Mouse (Mus musculus) limb, embryonic 12.5 days (tissue): ENCODE results near the gene H2-K1. TPM values are rescaled to one million over a fixed set of nuclear protein-coding genes. Genes with fewer than 3 reads are reported as not detected.
"Not testable (repeated sequence)": the region's sequence is repeated elsewhere in the genome, so short reads cannot be mapped to it uniquely, and the experiment has no call there.

Source experiments
- ATAC-seq: fragments of 200-750 bp; cut with Nextera tagmentation; 2 replicates; pipeline ENCODE4 v1.8.0; 2017; ENCODE audit warnings: low read depth, moderate TSS enrichment; ENCODE audit not compliant: insufficient number of reproducible peaks, insufficient read depth, low FRiP score, low TSS enrichment
- H3K27ac ChIP-seq: fragments of 300-500 bp; sonication (generic); 2 replicates; pipeline ENCODE4 v1.5.1; 2016; ENCODE audit warnings: mild to moderate bottlenecking, moderate library complexity
- H3K27me3 ChIP-seq: fragments of 300-500 bp; sonication (generic); 2 replicates; pipeline ENCODE4 v1.6.1; 2016; ENCODE audit warnings: mild to moderate bottlenecking, moderate library complexity
- H3K36me3 ChIP-seq: fragments of 300-500 bp; sonication (generic); 2 replicates; pipeline ENCODE4 v1.6.1; 2016; ENCODE audit warnings: mild to moderate bottlenecking, moderate library complexity
- H3K4me1 ChIP-seq: fragments of 300-500 bp; sonication (generic); replicated peaks from 2 replicates; pipeline ENCODE4 v1.6.1; 2016
- H3K4me2 ChIP-seq: fragments of 300-500 bp; sonication (generic); 2 replicates; pipeline ENCODE4 v1.6.1; 2016; ENCODE audit warnings: mild to moderate bottlenecking, moderate library complexity
- H3K4me3 ChIP-seq: fragments of 300-500 bp; sonication (generic); replicated peaks from 2 replicates; pipeline ENCODE4 v1.5.1; 2016; ENCODE audit warnings: mild to moderate bottlenecking
- H3K9ac ChIP-seq: fragments of 300-500 bp; sonication (generic); replicated peaks from 2 replicates; pipeline ENCODE4 v1.6.1; 2016; ENCODE audit warnings: mild to moderate bottlenecking, moderate library complexity
- H3K9me3 ChIP-seq: fragments of 300-500 bp; sonication (generic); 2 replicates; pipeline ENCODE4 v1.6.1; 2016; ENCODE audit warnings: mild to moderate bottlenecking, moderate library complexity
- WGBS: fragments of 180-500 bp; shearing (Covaris S2); methylation state at CpG from one replicate; pipeline ENCODE4 v1.1.7; 2016; 5-methylcytosine and 5-hydroxymethylcytosine counted together
- polyA plus RNA-seq: library from polyadenylated mRNA; unstranded; fragments of >200 nt; fragmentation: Nextera tagmentation; extraction: Ambion mirVana; gene quantifications from 2 replicates; pipeline ENCODE4 v1.2.1, GENCODE M21; 2016

The H2-K1 gene
- polyA plus RNA-seq, 1 experiment from 2014 or later, result 4.5 TPM

- Histone ChIP-seq H3K4me3 (no peak overlapping the region), H3K4me2 (no peak overlapping the region), H3K9me3 (0 out of 2 replicates have a peak, but pooled peaks cover 2% of the 10 kb centered on the region), H3K27me3 (0 out of 2 replicates have a peak, but pooled peaks cover 5% of the 10 kb centered on the region), H3K36me3 (no peaks in the 10 kb centered on the region), H3K27ac (no peak overlapping the region), H3K9ac (no peak overlapping the region), H3K4me1 (no peaks in the 10 kb centered on the region)
- ATAC-seq, result no peak
- WGBS, result 69% methylated on average over 5 of the region's 5 CpGs
These were observed 10.0 kb upstream of the H2-K1 start for GRCm38 (mm10) chr17:34010156-34010555.

DNA sequence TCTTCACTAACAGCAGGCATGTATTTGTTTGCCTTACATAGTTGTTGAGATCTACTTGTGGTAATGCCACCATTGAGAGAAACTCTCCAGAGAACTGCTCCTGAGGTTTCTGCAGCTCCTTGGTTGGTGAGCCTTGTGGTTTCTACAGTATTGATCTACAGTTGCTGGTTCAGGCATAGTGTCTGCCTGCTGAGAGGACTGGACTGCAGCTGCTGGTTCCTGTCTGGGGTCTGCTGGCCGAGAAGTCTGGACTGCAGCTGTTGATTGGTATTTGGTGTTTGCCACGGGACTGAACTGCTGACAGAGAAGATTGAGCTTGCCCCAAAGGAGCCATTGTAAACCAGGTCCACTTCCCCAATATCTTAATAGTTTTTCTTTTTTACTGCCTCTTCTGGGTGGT lies 6.4 kb upstream of the H2-K1 start:
- Histone ChIP-seq H3K4me2 (no peak overlapping the region), H3K4me3 (no peak overlapping the region), H3K9ac (no peak overlapping the region), H3K4me1 (no peaks in the 10 kb centered on the region), H3K27ac (no peak overlapping the region), H3K27me3 (peaks cover 21% of the 10 kb centered on the region), H3K36me3 (no peaks in the 10 kb centered on the region), H3K9me3 (no peaks in the 10 kb centered on the region)
- WGBS, result 35% methylated on average over 2 of the region's 2 CpGs
- no peak for ATAC-seq

- Histone ChIP-seq H3K4me1 (peaks cover 8% of the 10 kb centered on the region; the same call in 1 of the 2 replicates), H3K9me3 (no peaks in the 10 kb centered on the region), H3K9ac (no peak overlapping the region), H3K36me3 (no peaks in the 10 kb centered on the region), H3K4me2 (no peak overlapping the region), H3K4me3 (no peak overlapping the region), H3K27ac (no peak overlapping the region), H3K27me3 (peaks cover 52% of the 10 kb centered on the region)
- 7% methylated on average over 5 of the region's 5 CpGs for WGBS
- no peak for ATAC-seq
These were observed 3.3 kb upstream of the H2-K1 start for GRCm38 (mm10) chr17:34003426-34003825.

DNA sequence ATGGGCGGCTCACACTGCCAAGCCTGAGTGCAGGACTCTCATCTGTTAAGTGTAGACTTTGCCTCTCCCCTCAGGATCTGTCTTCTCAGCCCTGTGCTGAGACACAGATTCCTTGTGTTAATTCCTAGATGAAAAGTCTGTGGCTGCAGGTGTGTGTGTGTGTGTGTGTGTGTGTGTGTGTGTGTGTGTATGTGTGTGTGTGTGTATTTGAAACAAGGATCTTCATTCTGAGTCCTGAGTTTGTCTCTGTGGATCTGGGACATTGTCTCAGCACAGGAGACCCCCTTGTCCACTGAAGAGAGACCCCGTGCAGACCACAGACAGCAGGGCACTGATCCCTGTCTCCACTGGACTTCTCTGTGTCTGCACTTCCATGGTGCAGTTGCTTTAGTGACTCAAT lies 649 bp upstream of the H2-K1 start:
- H3K9me3 ChIP-seq, H3K9ac ChIP-seq, H3K27ac ChIP-seq, H3K4me2 ChIP-seq, ATAC-seq, H3K4me1 ChIP-seq, H3K36me3 ChIP-seq: not testable (repeated sequence)
- Histone ChIP-seq H3K27me3 (peaks cover 71% of the 10 kb centered on the region), H3K4me3 (0 out of 2 replicates have a peak overlapping the region, but pooled peaks have one; percentile 50)
- WGBS, result 54% methylated on average over 2 of the region's 2 CpGs

- Histone ChIP-seq H3K27me3 (peaks cover 72% of the 10 kb centered on the region), H3K9me3 (no peaks in the 10 kb centered on the region), H3K4me3 (peak overlapping the region; percentile 50), H3K4me1 (peaks cover 8% of the 10 kb centered on the region; the same call in 1 of the 2 replicates), H3K36me3 (no peaks in the 10 kb centered on the region), H3K9ac (peak overlapping the region; percentile 60), H3K4me2 (peak overlapping the region; percentile 88), H3K27ac (no peak overlapping the region)
- ATAC-seq, result no peak
- 2% methylated on average over 75 of the region's 87 CpGs for WGBS
These were observed 602 bp downstream of the H2-K1 start for GRCm38 (mm10) chr17:33999341-34000149.

GRCm38 (mm10) chr17:33998697-33999096 lies 1.4 kb downstream of the H2-K1 start:
- H3K4me1 ChIP-seq, H3K4me2 ChIP-seq, ATAC-seq, H3K9ac ChIP-seq, H3K27ac ChIP-seq, H3K9me3 ChIP-seq, H3K4me3 ChIP-seq, H3K36me3 ChIP-seq: not testable (repeated sequence)
- 51% methylated on average over 5 of the region's 5 CpGs for WGBS
- peaks cover 69% of the 10 kb centered on the region for H3K27me3 ChIP-seq

DNA sequence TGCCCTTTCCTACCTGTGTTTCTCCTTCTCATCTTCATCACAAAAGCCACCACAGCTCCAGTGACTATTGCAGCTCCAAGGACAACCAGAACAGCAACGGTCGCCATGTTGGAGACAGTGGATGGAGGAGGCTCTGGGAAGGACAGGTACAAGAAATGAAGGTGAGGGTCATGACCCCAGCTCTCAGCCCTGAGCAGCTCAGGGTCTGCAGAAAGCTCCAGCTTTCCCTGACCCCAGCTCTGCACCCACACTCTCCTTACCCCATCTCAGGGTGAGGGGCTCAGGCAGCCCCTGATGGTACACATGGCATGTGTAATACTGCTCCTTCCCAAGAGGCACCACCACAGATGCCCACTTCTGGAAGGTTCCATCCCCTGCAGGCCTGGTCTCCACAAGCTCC lies 3.1 kb downstream of the H2-K1 start:
- not testable (repeated sequence) for ATAC-seq, H3K4me1 ChIP-seq, H3K4me2 ChIP-seq, H3K9me3 ChIP-seq, H3K36me3 ChIP-seq, H3K9ac ChIP-seq, H3K4me3 ChIP-seq, H3K27ac ChIP-seq
- H3K27me3 ChIP-seq, result peaks cover 61% of the 10 kb centered on the region
- 92% methylated on average over 2 of the region's 2 CpGs for WGBS

- no peaks in the 10 kb centered on the region for H3K9me3 ChIP-seq
- H3K4me3 ChIP-seq, result no peak overlapping the region
- no peaks in the 10 kb centered on the region for H3K36me3 ChIP-seq
- no peak overlapping the region for H3K27ac ChIP-seq
- H3K9ac ChIP-seq, result no peak overlapping the region
- WGBS, result 19% methylated on average over 3 of the region's 3 CpGs
- ATAC-seq, result no peak
- peaks cover 8% of the 10 kb centered on the region; the same call in 1 of the 2 replicates for H3K4me1 ChIP-seq
- no peak overlapping the region for H3K4me2 ChIP-seq
- H3K27me3 ChIP-seq, result peaks cover 48% of the 10 kb centered on the region
These were observed 4.5 kb downstream of the H2-K1 start for GRCm38 (mm10) chr17:33995651-33996050.

- Histone ChIP-seq H3K9me3 (no peaks in the 10 kb centered on the region), H3K4me1 (peaks cover 7% of the 10 kb centered on the region; the same call in 1 of the 2 replicates), H3K4me3 (no peak overlapping the region), H3K27me3 (peaks cover 41% of the 10 kb centered on the region), H3K9ac (no peak overlapping the region), H3K36me3 (no peaks in the 10 kb centered on the region), H3K27ac (no peak overlapping the region), H3K4me2 (no peak overlapping the region)
- ATAC-seq, result no peak
- WGBS, result 93% methylated on average over 8 of the region's 8 CpGs
These were observed 5.2 kb downstream of the H2-K1 start for GRCm38 (mm10) chr17:33994959-33995358.

DNA sequence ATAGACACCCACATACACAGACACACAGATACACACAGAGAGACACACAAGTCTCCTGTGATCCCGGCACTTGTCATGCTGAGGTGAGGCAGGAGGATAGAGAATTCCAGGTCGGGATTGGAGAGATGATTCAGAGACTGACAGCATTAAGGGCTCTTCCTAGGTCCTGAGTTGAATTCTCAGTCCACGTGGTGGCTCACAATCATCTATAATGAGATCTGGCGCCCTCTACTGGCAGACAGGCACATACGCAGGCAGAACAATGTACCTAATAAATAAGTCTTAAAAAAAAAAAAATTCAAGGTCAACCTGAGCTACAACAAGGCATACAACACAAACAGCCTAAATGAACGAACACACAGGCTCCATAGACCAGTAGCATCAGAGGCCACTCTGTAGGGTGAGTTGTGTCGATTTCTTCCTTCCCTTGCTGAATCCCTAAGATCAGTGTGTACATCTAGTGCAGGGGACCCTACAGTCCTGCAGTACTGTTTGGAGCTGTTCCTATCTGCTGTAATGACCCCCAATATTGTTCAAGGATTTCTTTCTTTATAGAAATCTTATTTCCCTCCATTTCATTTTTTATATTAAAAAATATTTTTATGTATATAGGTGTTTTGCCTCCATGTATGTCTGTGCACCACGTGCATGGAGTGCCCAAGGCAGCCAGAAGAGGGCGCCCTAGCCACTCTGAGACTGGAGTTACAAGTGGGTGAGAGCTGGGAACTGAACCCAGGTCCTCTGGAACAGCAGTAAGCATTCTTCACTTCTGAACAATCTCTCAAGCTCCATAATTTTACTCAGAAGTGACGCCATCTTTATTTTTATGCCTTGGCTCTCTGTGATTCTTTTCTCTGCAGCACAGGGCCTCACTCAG lies 8.1 kb downstream of the H2-K1 start:
- H3K4me1 ChIP-seq, result no peaks in the 10 kb centered on the region
- WGBS, result 30% methylated on average over 10 of the region's 10 CpGs
- H3K27me3 ChIP-seq, result peaks cover 19% of the 10 kb centered on the region; the same call in 1 of the 2 replicates
- no peak overlapping the region for H3K27ac ChIP-seq
- H3K9me3 ChIP-seq, result no peaks in the 10 kb centered on the region
- no peak overlapping the region for H3K4me3 ChIP-seq
- H3K4me2 ChIP-seq, result no peak overlapping the region
- H3K36me3 ChIP-seq, result no peaks in the 10 kb centered on the region
- H3K9ac ChIP-seq, result no peak overlapping the region
- ATAC-seq, result no peak

- ATAC-seq, result not testable (repeated sequence)
- WGBS, result 11% methylated on average over 8 of the region's 8 CpGs
These were observed 18.0 kb downstream of the H2-K1 start for GRCm38 (mm10) chr17:33982136-33982535.

More at GRCm38 (mm10) chr17:33982136-33982535, 18.0 kb downstream of the H2-K1 start:
- H3K4me2 ChIP-seq, result peak overlapping the region; percentile 53
- not testable (repeated sequence) for H3K27ac ChIP-seq, H3K36me3 ChIP-seq, H3K9me3 ChIP-seq, H3K9ac ChIP-seq
- H3K27me3 ChIP-seq, result peaks cover 44% of the 10 kb centered on the region
- H3K4me3 ChIP-seq, result peak overlapping the region; percentile 44
- H3K4me1 ChIP-seq, result peaks cover 17% of the 10 kb centered on the region
